Mouse (Mus musculus) cerebellum, adult 2 months (tissue): ENCODE measurements around the gene Eci1. TPM values are rescaled to one million over a fixed set of nuclear protein-coding genes. Genes with fewer than 3 reads are reported as not detected.

Experiments used
- DNase-seq, 2 experiments: peaks; one replicate each; pipeline ENCODE4 v3.0.0; 2021
- H3K27ac ChIP-seq: fragments of 200-500 bp; 2 replicates; pipeline ENCODE4 v1.5.1; 2012; ENCODE audit warnings: low read length, control low read depth, inconsistent platforms; ENCODE audit not compliant: insufficient read depth
- H3K27me3 ChIP-seq: fragments of 200-500 bp; 2 replicates; pipeline ENCODE4 v1.6.1; 2012; ENCODE audit warnings: inconsistent platforms, mild to moderate bottlenecking, low read length, moderate library complexity; ENCODE audit not compliant: control insufficient read depth, insufficient read depth
- H3K4me1 ChIP-seq: fragments of 200-500 bp; 2 replicates; pipeline ENCODE4 v1.6.1; 2011; ENCODE audit warnings: low read length; ENCODE audit not compliant: control insufficient read depth, insufficient read depth
- H3K4me3 ChIP-seq: fragments of 200-500 bp; replicated peaks from 2 replicates; pipeline ENCODE3; 2011; ENCODE audit warnings: mild to moderate bottlenecking, low read depth, low read length, control low read depth; ENCODE audit not compliant: insufficient read depth
- CTCF ChIP-seq: fragments of 200-500 bp; IDR thresholded peaks from 2 replicates; pipeline ENCODE4 v1.5.1; 2011; ENCODE audit warnings: low read depth, mild to moderate bottlenecking, control low read depth, low read length, moderate library complexity, borderline replicate concordance; ENCODE audit not compliant: insufficient read depth
- POLR2A ChIP-seq: fragments of 200-500 bp; IDR thresholded peaks from 2 replicates; pipeline ENCODE4 v1.6.1; 2011; ENCODE audit warnings: low read length, control low read depth, borderline replicate concordance; ENCODE audit not compliant: insufficient read depth
- WGBS: fragments of 180-500 bp; shearing (Covaris S2); methylation state at CpG from one replicate; pipeline ENCODE4 v1.1.7; 2018; 5-methylcytosine and 5-hydroxymethylcytosine counted together
- polyA plus RNA-seq: library from polyadenylated mRNA; depleted of rRNA; stranded (reverse); fragments of >200 nt; gene quantifications from 2 replicates; pipeline ENCODE4 v1.2.3, GENCODE M21; 2012; rRNA removed

The Eci1 gene
- polyA plus RNA-seq, result 77.3 and 78.6 TPM in 2 replicates

DNA sequence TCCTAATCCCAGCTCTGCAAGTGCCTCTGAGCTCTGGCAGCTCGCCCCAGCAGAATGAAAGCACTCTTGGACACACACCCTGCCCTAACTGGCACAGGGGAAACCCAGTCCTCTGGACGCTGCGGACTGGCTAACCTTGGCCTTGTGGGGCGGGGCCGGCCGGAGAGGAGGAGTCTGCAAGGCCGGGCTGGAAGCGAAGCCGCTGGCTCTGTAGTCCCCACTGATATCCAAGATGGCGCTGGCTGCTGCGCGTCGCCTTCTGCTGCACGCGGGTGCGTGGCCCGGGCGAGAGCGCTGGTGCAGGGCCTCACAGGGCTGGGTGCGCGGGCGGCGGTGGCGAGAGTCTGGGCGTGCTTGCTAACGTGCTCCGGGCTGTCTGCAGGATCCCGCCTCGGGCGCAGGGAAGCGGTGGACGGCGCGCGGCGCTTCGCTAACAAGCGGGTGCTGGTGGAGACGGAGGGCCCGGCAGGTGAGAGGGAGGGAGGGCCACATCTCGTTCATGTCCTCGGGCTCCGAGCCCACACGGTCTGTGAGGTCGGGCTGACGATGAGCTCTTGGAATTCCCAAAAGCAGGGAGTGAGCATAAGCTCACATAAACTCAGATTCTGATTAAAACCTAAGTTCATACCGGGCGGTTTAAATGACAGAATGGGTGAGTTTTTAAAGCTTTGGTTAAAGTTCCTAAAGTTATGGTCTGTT lies at the start of gene Eci1:
Gene Eci1, plus strand, starts transcription at position 171 of the 699 bp plus-strand sequence.
- WGBS, result 1% methylated on average over 48 of the region's 48 CpGs
- H3K4me1 ChIP-seq, result peaks cover 19% of the 10 kb centered on the region; the same call in 1 of the 2 replicates
- peak; percentile 97 to 99 for DNase-seq
- H3K27ac ChIP-seq, result peak within 1 kb of the TSS; percentile 93
- TF ChIP-seq CTCF, result no peak
- TF ChIP-seq POLR2A, result peak; percentile 90
- H3K27me3 ChIP-seq, result no peaks in the 10 kb centered on the region
- peak within 1 kb of the TSS; percentile 79 for H3K4me3 ChIP-seq

DNA sequence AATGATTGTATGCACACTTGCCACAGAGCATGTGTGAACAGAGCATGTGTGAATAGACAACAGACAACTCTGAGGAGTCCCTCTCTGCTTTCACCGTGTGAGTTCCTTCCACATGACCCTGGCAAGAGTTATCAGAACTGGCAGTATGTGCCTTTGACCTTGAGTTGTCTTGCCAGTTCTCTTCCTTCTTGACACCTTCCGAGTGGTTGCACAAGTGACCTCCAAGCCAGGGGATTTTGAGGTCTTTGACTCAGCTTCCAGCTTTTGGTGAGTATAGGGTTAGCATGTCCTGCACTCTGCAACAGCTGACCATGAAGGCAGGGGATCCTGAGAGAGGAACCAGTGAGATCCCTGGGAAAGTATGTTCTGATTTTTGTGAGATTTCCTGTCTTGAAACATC lies 47.9 kb upstream of the Eci1 start:
- 81% methylated on average over 2 of the region's 2 CpGs for WGBS
- no peak for DNase-seq
- H3K4me3 ChIP-seq, result no peak overlapping the region
- no peak for TF ChIP-seq POLR2A
- TF ChIP-seq CTCF, result no peak
- no peaks in the 10 kb centered on the region for H3K27me3 ChIP-seq
- no peaks in the 10 kb centered on the region; the same call in 1 of the 2 replicates for H3K4me1 ChIP-seq
- H3K27ac ChIP-seq, result no peak overlapping the region

DNA sequence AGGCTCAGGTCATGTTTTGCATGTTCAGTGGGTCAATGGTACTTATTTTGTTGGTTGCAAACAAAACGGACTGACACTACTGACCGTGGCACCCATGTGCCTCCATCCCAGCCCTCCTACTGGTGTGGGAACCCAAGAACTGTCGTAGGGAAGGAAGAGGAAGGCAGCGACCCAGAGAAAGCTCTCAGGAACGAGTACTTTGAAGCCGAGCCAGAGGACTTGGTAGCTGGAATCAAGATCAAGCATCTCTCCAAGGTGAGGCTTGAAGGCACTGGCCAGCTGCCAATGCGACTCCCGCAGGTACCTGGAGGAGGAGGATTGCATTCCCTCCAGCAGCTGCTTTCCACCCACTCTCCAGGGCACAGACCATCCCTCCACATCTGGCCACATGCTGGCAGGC lies 42.7 kb upstream of the Eci1 start:
- Histone ChIP-seq H3K4me3 (no peak overlapping the region), H3K27me3 (no peaks in the 10 kb centered on the region), H3K27ac (no peak overlapping the region), H3K4me1 (no peaks in the 10 kb centered on the region)
- WGBS, result 72% methylated on average over 8 of the region's 8 CpGs
- DNase-seq, result no peak
- TF ChIP-seq POLR2A (no peak), CTCF (no peak)

DNA sequence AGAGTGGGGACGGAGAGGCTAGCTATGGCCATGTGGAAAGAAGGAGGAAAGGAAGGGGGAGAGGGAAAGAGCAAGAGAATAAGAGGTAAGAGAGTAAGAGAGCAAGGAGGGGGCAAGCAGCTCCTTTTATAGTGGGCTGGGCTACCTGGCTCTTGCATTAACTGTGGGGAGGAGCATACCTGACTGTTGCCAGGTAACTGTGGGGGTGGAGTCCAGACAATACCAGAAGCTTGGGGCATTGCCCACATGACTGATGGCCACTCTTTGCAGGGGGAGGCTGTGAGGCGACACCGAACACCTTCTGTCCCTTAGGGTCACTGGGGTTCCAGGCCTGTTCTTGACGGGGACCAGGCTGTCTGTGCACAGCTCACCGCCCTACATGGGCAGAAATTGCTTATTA lies 37.7 kb upstream of the Eci1 start:
- 86% methylated on average over 5 of the region's 5 CpGs for WGBS
- Histone ChIP-seq H3K4me3 (no peak overlapping the region), H3K27ac (no peak overlapping the region), H3K27me3 (no peaks in the 10 kb centered on the region), H3K4me1 (no peaks in the 10 kb centered on the region)
- TF ChIP-seq CTCF (no peak), POLR2A (no peak)
- no peak for DNase-seq

DNA sequence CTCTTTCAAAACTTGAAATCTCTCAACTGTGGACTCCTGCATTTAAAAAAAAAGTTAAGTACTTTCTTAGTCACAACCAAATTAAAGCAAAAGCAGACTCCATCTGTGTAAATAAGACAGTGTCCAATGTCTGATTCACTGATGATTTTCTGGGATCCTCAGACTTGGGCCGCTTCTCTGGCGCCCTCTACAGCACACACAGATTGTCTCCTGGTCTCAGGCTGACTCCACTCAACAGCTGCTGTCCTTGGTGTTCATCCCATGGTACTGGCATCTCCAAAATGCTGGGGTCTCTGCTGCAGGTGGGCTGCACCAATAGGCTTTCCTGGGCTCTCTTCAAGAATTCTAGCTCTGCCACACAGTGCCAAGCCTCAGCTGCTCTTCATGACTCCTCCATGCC lies 36.6 kb upstream of the Eci1 start:
- peak; percentile 60 to 66 for DNase-seq
- Histone ChIP-seq H3K4me1 (no peaks in the 10 kb centered on the region), H3K27me3 (no peaks in the 10 kb centered on the region), H3K27ac (no peak overlapping the region), H3K4me3 (no peak overlapping the region)
- no peak for TF ChIP-seq POLR2A
- peak; percentile 84 for TF ChIP-seq CTCF
- 10% methylated on average over 2 of the region's 2 CpGs for WGBS

DNA sequence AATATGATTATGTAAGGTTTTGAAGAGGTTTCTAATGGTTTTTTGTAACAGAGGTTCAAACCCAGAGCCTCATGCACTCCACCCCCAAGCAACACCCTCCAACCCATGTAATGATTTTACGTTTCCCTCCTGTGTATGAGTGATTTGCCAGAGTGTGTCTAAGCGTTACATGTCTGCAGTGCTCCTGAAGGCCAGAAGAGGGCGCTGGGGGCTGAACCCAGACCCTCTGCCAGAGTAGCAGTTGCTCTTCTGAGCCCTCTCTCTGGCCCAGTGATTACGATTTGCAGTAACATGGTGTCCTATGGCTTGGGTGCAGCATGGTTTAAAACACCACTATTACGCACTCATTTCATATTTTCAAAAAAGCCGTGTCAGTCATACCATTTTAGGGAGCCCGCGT lies 35.3 kb upstream of the Eci1 start:
- Histone ChIP-seq H3K4me3 (no peak overlapping the region), H3K27ac (no peak overlapping the region), H3K27me3 (no peaks in the 10 kb centered on the region), H3K4me1 (no peaks in the 10 kb centered on the region)
- WGBS, result 68% methylated on average over 8 of the region's 8 CpGs
- TF ChIP-seq POLR2A (no peak), CTCF (peak; percentile 59)
- DNase-seq, result peak in 1 of 2 experiments; percentile 38

DNA sequence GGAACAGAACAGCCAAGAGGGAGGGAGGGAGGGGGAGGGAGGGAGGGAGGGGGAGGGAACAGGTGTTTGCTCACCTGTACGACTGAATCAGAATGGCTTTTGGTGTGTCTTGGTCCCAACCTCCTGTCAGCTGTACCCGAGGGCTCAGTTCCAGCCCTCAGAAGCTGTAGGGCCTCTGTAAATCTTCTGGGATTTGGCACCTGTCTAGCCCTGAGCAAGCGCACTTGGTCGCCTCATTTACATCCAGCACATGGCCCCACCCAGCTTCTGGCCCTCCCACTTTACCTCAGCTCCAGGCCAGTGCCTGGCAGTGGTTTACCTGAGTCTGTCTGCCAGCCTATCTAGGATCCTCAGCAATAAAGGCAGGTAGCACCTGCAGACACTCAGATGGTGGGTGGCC lies 32.9 kb upstream of the Eci1 start:
- 0 out of 2 replicates have a peak, but pooled peaks cover 2% of the 10 kb centered on the region for H3K4me1 ChIP-seq
- no peak overlapping the region for H3K27ac ChIP-seq
- H3K27me3 ChIP-seq, result no peaks in the 10 kb centered on the region
- 44% methylated on average over 4 of the region's 4 CpGs for WGBS
- no peak overlapping the region for H3K4me3 ChIP-seq
- TF ChIP-seq CTCF, result no peak
- TF ChIP-seq POLR2A, result no peak
- DNase-seq, result no peak

DNA sequence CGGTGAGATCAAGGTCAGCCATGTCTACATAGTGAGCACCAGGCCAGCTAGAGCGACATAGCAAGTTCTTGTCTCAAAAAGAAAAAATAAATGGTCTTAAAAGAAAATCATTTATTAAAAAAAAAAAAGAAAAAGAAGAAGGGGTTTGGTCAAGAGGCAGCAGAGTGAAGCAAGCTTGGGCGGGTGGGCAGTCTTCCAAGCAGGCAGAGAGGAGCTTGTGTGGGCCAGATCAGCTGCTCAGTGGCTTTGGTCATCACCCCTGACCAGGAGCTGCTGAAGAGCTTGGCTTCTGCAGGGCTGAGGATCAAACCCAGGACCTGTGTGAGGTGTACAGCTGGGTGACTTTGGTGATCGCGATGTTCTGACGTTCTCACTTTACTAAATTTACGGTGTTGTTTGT lies 32.0 kb upstream of the Eci1 start:
- Histone ChIP-seq H3K4me3 (no peak overlapping the region), H3K4me1 (0 out of 2 replicates have a peak, but pooled peaks cover 4% of the 10 kb centered on the region), H3K27ac (no peak overlapping the region), H3K27me3 (no peaks in the 10 kb centered on the region)
- TF ChIP-seq CTCF (no peak), POLR2A (no peak)
- no peak for DNase-seq
- WGBS, result 87% methylated on average over 7 of the region's 7 CpGs

DNA sequence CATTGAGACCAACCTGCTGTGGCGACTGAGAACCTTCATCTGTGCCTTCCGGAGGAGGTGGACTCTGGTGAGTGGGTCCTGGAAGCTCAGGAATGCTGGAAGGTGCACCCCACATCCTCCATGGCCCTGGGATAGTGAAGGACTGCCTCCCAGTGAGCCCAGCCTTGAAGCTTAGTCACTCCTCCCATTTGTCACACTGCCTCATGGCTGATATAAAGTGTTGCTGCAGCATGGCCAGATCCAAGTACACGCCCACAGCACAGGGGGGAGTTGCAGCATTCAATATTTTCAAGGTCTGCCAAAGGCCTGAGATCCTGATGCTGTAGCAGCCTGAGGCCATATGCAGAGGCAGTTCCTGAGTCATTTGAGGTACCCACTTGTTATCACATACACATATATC lies 24.1 kb upstream of the Eci1 start:
- Histone ChIP-seq H3K4me3 (no peak overlapping the region), H3K4me1 (peaks cover 7% of the 10 kb centered on the region), H3K27me3 (no peaks in the 10 kb centered on the region), H3K27ac (no peak overlapping the region)
- 74% methylated on average over 3 of the region's 3 CpGs for WGBS
- TF ChIP-seq CTCF (no peak), POLR2A (no peak)
- no peak for DNase-seq
